8 mouse cellular contexts compared by ENCODE assay signal in genomic region chr13:19618841-19619215, GRCm38 (mm10). TPM values are rescaled to one million over a fixed set of nuclear protein-coding genes. Genes with fewer than 3 reads are reported as not detected.
DNase-seq lines count a peak whose midpoint lies in the region; ATAC-seq and TF ChIP-seq lines count a peak whose summit lies in the region.

No protein-coding gene starts in this region.

- H3K9me3 ChIP-seq in kidney, postnatal 0 days (replicated peaks; ENCODE audit: low read length), result no peaks in the 10 kb centered on the region
- H3K9me3 ChIP-seq in forebrain, embryonic 12.5 days, result no peaks in the 10 kb centered on the region
- H3K9me3 ChIP-seq in stomach, embryonic 15.5 days, result no peaks in the 10 kb centered on the region

- H3K4me1 ChIP-seq in kidney, postnatal 0 days (replicated peaks; ENCODE audit: insufficient read depth, low read length), result peaks cover 4% of the 10 kb centered on the region
- peaks cover 21% of the 10 kb centered on the region for H3K4me1 ChIP-seq in forebrain, embryonic 12.5 days
- H3K4me1 ChIP-seq in stomach, embryonic 15.5 days, result peaks cover 13% of the 10 kb centered on the region

- ATAC-seq in kidney, postnatal 0 days (replicated peaks; ENCODE audit: low FRiP score, low read depth), result peak; percentile 18; the same call in 1 of the 2 replicates
- ATAC-seq in forebrain, embryonic 12.5 days (ENCODE audit: low FRiP score), result no peak; the same call in 1 of the 2 replicates
- peak; percentile 44; the same call in 1 of the 2 replicates for ATAC-seq in stomach, embryonic 15.5 days (ENCODE audit: insufficient read depth, low FRiP score, low read depth)

- 0 out of 2 replicates have a peak, but pooled peaks cover 9% of the 10 kb centered on the region for H3K27me3 ChIP-seq in kidney, postnatal 0 days (ENCODE audit: insufficient read depth, low read length)
- H3K27me3 ChIP-seq in forebrain, embryonic 12.5 days, result peaks cover 6% of the 10 kb centered on the region; the same call in 1 of the 2 replicates
- peaks cover 10% of the 10 kb centered on the region; the same call in 1 of the 2 replicates for H3K27me3 ChIP-seq in stomach, embryonic 15.5 days (replicated peaks)

- H3K9ac ChIP-seq in kidney, postnatal 0 days (ENCODE audit: low read depth, low read length), result peak overlapping the region; percentile 61
- peak overlapping the region; percentile 84 for H3K9ac ChIP-seq in forebrain, embryonic 12.5 days
- H3K9ac ChIP-seq in stomach, embryonic 15.5 days, result peak overlapping the region; percentile 69

- no peak for DNase-seq in kidney, postnatal 0 days (ENCODE audit: low spot score)
- no peak for DNase-seq in kidney, postnatal 10 days
- DNase-seq in ZHBTc4 (ENCODE audit: low read depth, low spot score), result peak; percentile 36
- peak; percentile 44 for DNase-seq in liver
- DNase-seq in adrenal gland, adult 18-20 months (ENCODE audit: low spot score in 2 of 2), result no peak
- no peak for DNase-seq in adrenal gland, postnatal 4 days (ENCODE audit: low spot score in 2 of 2)

- no peak for TF ChIP-seq CTCF in kidney, postnatal 0 days (IDR thresholded peaks at IDR 0.05; ENCODE audit: low read depth)

- peak overlapping the region; percentile 27; the same call in 1 of the 2 replicates for H3K27ac ChIP-seq in kidney, postnatal 0 days
- peak overlapping the region; percentile 77; the same call in 1 of the 2 replicates for H3K27ac ChIP-seq in forebrain, embryonic 12.5 days
- no peak overlapping the region; the same call in 1 of the 2 replicates for H3K27ac ChIP-seq in stomach, embryonic 15.5 days

- peak overlapping the region; percentile 50 for H3K4me3 ChIP-seq in kidney, postnatal 0 days (replicated peaks; ENCODE audit: low read depth, low read length)
- peak overlapping the region; percentile 64 for H3K4me3 ChIP-seq in forebrain, embryonic 12.5 days (replicated peaks)
- H3K4me3 ChIP-seq in stomach, embryonic 15.5 days (replicated peaks), result peak overlapping the region; percentile 63

- H3K4me2 ChIP-seq in kidney, postnatal 0 days (ENCODE audit: low read length), result peak overlapping the region; percentile 90
- peak overlapping the region; percentile 78 for H3K4me2 ChIP-seq in forebrain, embryonic 12.5 days
- peak overlapping the region; percentile 98 for H3K4me2 ChIP-seq in stomach, embryonic 15.5 days

- no peaks in the 10 kb centered on the region for H3K36me3 ChIP-seq in kidney, postnatal 0 days (ENCODE audit: insufficient read depth, low read length)
- 0 out of 2 replicates have a peak, but pooled peaks cover 2% of the 10 kb centered on the region for H3K36me3 ChIP-seq in forebrain, embryonic 12.5 days (replicated peaks)
- H3K36me3 ChIP-seq in stomach, embryonic 15.5 days, result no peaks in the 10 kb centered on the region

- WGBS in kidney, postnatal 0 days, result 5% methylated on average over 5 of the region's 5 CpGs
- 0% methylated on average over 5 of the region's 5 CpGs for whole genome bisulfite sequencing in forebrain, embryonic 12.5 days
- WGBS in stomach, embryonic 15.5 days, result 14% methylated on average over 5 of the region's 5 CpGs

RNA-seq across cellular contexts. Expression of gene Epdr1, which starts 0.9 kb away (rescaled TPM):
- 30.1 and 32.3 TPM in 2 replicates for polyA plus RNA-seq in kidney, postnatal 0 days (2015; fragmentation: Nextera tagmentation; extraction: Ambion mirVana)
- polyA plus RNA-seq in forebrain, embryonic 12.5 days (2016; fragmentation: Nextera tagmentation; extraction: Ambion mirVana), result 29.1 and 29.2 TPM in 2 replicates
- 19.4 and 22.4 TPM in 2 replicates for polyA plus RNA-seq in stomach, embryonic 15.5 days (2015; fragmentation: Nextera tagmentation; extraction: Ambion mirVana)
- 10 to 100 TPM; 14.9 to 21.3 TPM for total RNA-seq in adrenal gland, adult 18-20 months (2021)
- 10 to 100 TPM; 18.1 to 20.4 TPM for total RNA-seq in adrenal gland, postnatal 4 days (2021)

RNA-seq across cellular contexts. Expression of gene Sfrp4, which starts 4.1 kb away (rescaled TPM):
- 0.96 and 0.99 TPM in 2 replicates for polyA plus RNA-seq in kidney, postnatal 0 days (2015; fragmentation: Nextera tagmentation; extraction: Ambion mirVana)
- 2.6 and 3.0 TPM in 2 replicates for polyA plus RNA-seq in forebrain, embryonic 12.5 days (2016; fragmentation: Nextera tagmentation; extraction: Ambion mirVana)
- 6.2 and 6.8 TPM in 2 replicates for polyA plus RNA-seq in stomach, embryonic 15.5 days (2015; fragmentation: Nextera tagmentation; extraction: Ambion mirVana)
- total RNA-seq in adrenal gland, adult 18-20 months (2021), result 1 to 10 TPM; 3.0 to 5.0 TPM
- 1 to 10 TPM; 3.6 to 5.1 TPM for total RNA-seq in adrenal gland, postnatal 4 days (2021)

Comparison
In these comparisons a context has a peak if more than half of its experiments do, and no peak if none do; other contexts are left out.
1. DNase-seq: peak in ZHBTc4 (single experiment) and liver (single experiment); none in kidney, postnatal 0 days (single experiment), kidney, postnatal 10 days (single experiment), adrenal gland, adult 18-20 months (0 of 2) and adrenal gland, postnatal 4 days (0 of 2).
2. Peak in every context shown above with its lines, with median percentiles within 50 percentile points of each other: H3K4me2 ChIP-seq, H3K4me3 ChIP-seq and H3K9ac ChIP-seq.